ENCODE assay signal across 9 mouse cellular contexts in genomic region chr3:105771534-105771933, GRCm38 (mm10). TPM values are rescaled to one million over a fixed set of nuclear protein-coding genes. Genes with fewer than 3 reads are reported as not detected.
A peak's percentile ranks its signal among the peaks of the same experiment; 100 is the strongest.
DNase-seq lines count a peak whose midpoint lies in the region; ATAC-seq and TF ChIP-seq lines count a peak whose summit lies in the region.
"Had no signal": no experiment of that assay in that cellular context is flagged by ENCODE, and none has a peak within 500 bp of the region (broad histone marks: within the 10 kb centered on the region; RNA-seq: fewer than 3 reads in every experiment).

No protein-coding gene starts in this region.

- peaks cover 14% of the 10 kb centered on the region for H3K79me2 ChIP-seq in heart, adult 2 months (replicated peaks; ENCODE audit: control insufficient read depth, insufficient read depth, low read length)

- TF ChIP-seq CTCF in heart, adult 2 months (IDR thresholded peaks at IDR 0.05): peak; percentile 83
- TF ChIP-seq CTCF in brain, embryonic 14.5 days (IDR thresholded peaks at IDR 0.05; ENCODE audit: borderline replicate concordance, extremely low read depth, insufficient read depth, insufficient read length): peak; percentile 32; the same call in 1 of the 2 replicates

- no peaks in the 10 kb centered on the region for H3K9me3 ChIP-seq in hindbrain, embryonic 16.5 days (ENCODE audit: control insufficient read depth, low read length)
- H3K9me3 ChIP-seq in hindbrain, embryonic 11.5 days (ENCODE audit: control insufficient read depth, low read length): no peaks in the 10 kb centered on the region
- H3K9me3 ChIP-seq: neural tube, embryonic 13.5 days had no signal

- ATAC-seq in hindbrain, embryonic 16.5 days: no peak
- no peak for ATAC-seq in hindbrain, embryonic 11.5 days (ENCODE audit: low FRiP score)

- no peak for DNase-seq in heart, adult 2 months
- no peak for DNase-seq in heart, adult 11 months
- DNase-seq in CD4-positive helper T cell, adult 2 months (ENCODE audit: low read depth, low spot score): peak; percentile 56
- DNase-seq in brain, embryonic 14.5 days (ENCODE audit: low read depth): no peak
- peak; percentile 10 for DNase-seq in retina, embryonic 14.5 days (ENCODE audit: low spot score)
- no peak for DNase-seq in right cerebral cortex, adult 18-20 months
- no peak for DNase-seq in hindbrain, embryonic 11.5 days (ENCODE audit: low spot score)

- no peak overlapping the region for H3K9ac ChIP-seq in heart, adult 2 months (ENCODE audit: low read depth, low read length)
- no peak overlapping the region for H3K9ac ChIP-seq in hindbrain, embryonic 16.5 days (ENCODE audit: low read depth, low read length)
- H3K9ac ChIP-seq in hindbrain, embryonic 11.5 days (ENCODE audit: low read depth, low read length): no peak overlapping the region
- H3K9ac ChIP-seq: neural tube, embryonic 13.5 days had no signal

- no peak overlapping the region for H3K27ac ChIP-seq in heart, adult 2 months
- no peak overlapping the region for H3K27ac ChIP-seq in hindbrain, embryonic 16.5 days (ENCODE audit: low read depth, low read length)
- no peak overlapping the region for H3K27ac ChIP-seq in hindbrain, embryonic 11.5 days (ENCODE audit: low read depth, low read length)
- H3K27ac ChIP-seq: neural tube, embryonic 13.5 days had no signal

- intact Hi-C loops in heart, adult 2 months (cut with DNase I): loop anchor here (1.0 kb wide), 1 partner anchor 124 kb away; no protein-coding TSS in a partner anchor

- no peak overlapping the region for H3K4me3 ChIP-seq in heart, adult 2 months
- H3K4me3 ChIP-seq in hindbrain, embryonic 16.5 days (ENCODE audit: low read length): no peak overlapping the region
- H3K4me3 ChIP-seq in hindbrain, embryonic 11.5 days (ENCODE audit: low read depth, low read length): no peak overlapping the region
- H3K4me3 ChIP-seq: neural tube, embryonic 13.5 days had no signal

- peaks cover 8% of the 10 kb centered on the region for H3K4me1 ChIP-seq in heart, adult 2 months (ENCODE audit: control insufficient read depth, insufficient read depth, low read length)
- H3K4me1 ChIP-seq in hindbrain, embryonic 16.5 days (ENCODE audit: control insufficient read depth, insufficient read depth, low read depth, low read length): no peaks in the 10 kb centered on the region
- no peaks in the 10 kb centered on the region for H3K4me1 ChIP-seq in hindbrain, embryonic 11.5 days (replicated peaks; ENCODE audit: control insufficient read depth, insufficient read depth, low read length)

- peaks cover 10% of the 10 kb centered on the region for H3K36me3 ChIP-seq in heart, adult 2 months (ENCODE audit: control insufficient read depth, insufficient read depth, low read length)
- H3K36me3 ChIP-seq in hindbrain, embryonic 16.5 days (ENCODE audit: control insufficient read depth, insufficient read depth, low read length): no peaks in the 10 kb centered on the region
- H3K36me3 ChIP-seq in hindbrain, embryonic 11.5 days (ENCODE audit: control insufficient read depth, insufficient read depth, low read length): no peaks in the 10 kb centered on the region
- H3K36me3 ChIP-seq: neural tube, embryonic 13.5 days had no signal

- H3K27me3 ChIP-seq in heart, adult 2 months (ENCODE audit: control insufficient read depth, insufficient read depth, low read length): no peaks in the 10 kb centered on the region
- no peaks in the 10 kb centered on the region for H3K27me3 ChIP-seq in hindbrain, embryonic 16.5 days (replicated peaks; ENCODE audit: control insufficient read depth, insufficient read depth, low read length)
- no peaks in the 10 kb centered on the region for H3K27me3 ChIP-seq in hindbrain, embryonic 11.5 days (ENCODE audit: control insufficient read depth, insufficient read depth, low read length)
- H3K27me3 ChIP-seq: neural tube, embryonic 13.5 days had no signal

- no peak for TF ChIP-seq EP300 in heart, adult 2 months (IDR thresholded peaks at IDR 0.05; ENCODE audit: insufficient read depth, low read depth, low read length)

- TF ChIP-seq POLR2A in heart, adult 2 months (IDR thresholded peaks at IDR 0.05; ENCODE audit: insufficient read depth, low read depth, low read length): no peak
- TF ChIP-seq POLR2A in brain, embryonic 14.5 days (IDR thresholded peaks at IDR 0.05; ENCODE audit: borderline replicate concordance, extremely low read depth, insufficient read depth, insufficient read length, poor library complexity, severe bottlenecking): no peak

- no peak overlapping the region for H3K4me2 ChIP-seq in hindbrain, embryonic 16.5 days (ENCODE audit: low read length)
- no peak overlapping the region for H3K4me2 ChIP-seq in hindbrain, embryonic 11.5 days (replicated peaks; ENCODE audit: low read depth, low read length)
- H3K4me2 ChIP-seq: neural tube, embryonic 13.5 days had no signal

RNA-seq across cellular contexts. Expression of gene Rap1a, which starts 29.6 kb away (rescaled TPM):
- total RNA-seq in heart, adult 2 months (2021): 100 to 1,000 TPM; 101 to 113 TPM
- 12.8 and 34.5 TPM in 2 replicates for polyA plus RNA-seq in heart, adult 2 months (2012; rRNA removed)
- 29.6 and 32.7 TPM in 2 replicates for polyA plus RNA-seq in brain, embryonic 14.5 days (2012; rRNA removed)
- 70.4 and 79.2 TPM in 2 replicates for polyA plus RNA-seq in hindbrain, embryonic 16.5 days (2015; fragmentation: Nextera tagmentation; extraction: Ambion mirVana)
- 80.3 and 83.7 TPM in 2 replicates for polyA plus RNA-seq in hindbrain, embryonic 11.5 days (2014; fragmentation: Nextera tagmentation; extraction: Ambion mirVana)

Comparison
In these comparisons a context has a peak if more than half of its experiments do, and no peak if none do; other contexts are left out.
1. DNase-seq: peak in CD4-positive helper T cell, adult 2 months (single experiment) and retina, embryonic 14.5 days (single experiment); none in heart, adult 2 months (0 of 2), heart, adult 11 months (single experiment), brain, embryonic 14.5 days (single experiment), right cerebral cortex, adult 18-20 months (single experiment) and hindbrain, embryonic 11.5 days (single experiment).